Mouse (Mus musculus) ES-Bruce4 (cell line): ENCODE measurements around the gene Fhit.
"Not testable (repeated sequence)": the region's sequence is repeated elsewhere in the genome, so short reads cannot be mapped to it uniquely, and the experiment has no call there.

Source experiments
- CTCF ChIP-seq: IDR thresholded peaks from one replicate; pipeline ENCODE4 v1.8.1; 2011; ENCODE audit warnings: low read depth, low read length
- EP300 ChIP-seq: IDR thresholded peaks from 2 replicates; pipeline ENCODE4 v1.6.1; 2011; ENCODE audit warnings: low read depth, low read length; ENCODE audit not compliant: insufficient read depth
- POLR2A ChIP-seq: IDR thresholded peaks from one replicate; pipeline ENCODE4 v1.8.1; 2011; ENCODE audit warnings: low read length; ENCODE audit not compliant: insufficient read depth

- not testable (repeated sequence) for TF ChIP-seq CTCF, EP300, POLR2A
Observed at GRCm38 (mm10) chr14:11039503-11040300, 122.1 kb downstream of the Fhit start.
